Mouse (Mus musculus) embryonic facial prominence, embryonic 14.5 days (tissue): ENCODE results near the gene Col23a1. TPM values are rescaled to one million over a fixed set of nuclear protein-coding genes. Genes with fewer than 3 reads are reported as not detected.

Experiments
- ATAC-seq: fragments of 200-750 bp; cut with Nextera tagmentation; 2 replicates; pipeline ENCODE4 v1.8.0; 2017; ENCODE audit warnings: low read depth, moderate number of reproducible peaks, moderate TSS enrichment
- DNase-seq: peaks from one replicate; pipeline ENCODE4 v3.0.0-alpha.2; 2015; ENCODE audit warnings: low spot score
- H3K27ac ChIP-seq: fragments of 300-500 bp; sonication (generic); replicated peaks from 2 replicates; pipeline ENCODE4 v1.5.1; 2014; ENCODE audit warnings: low read depth, mild to moderate bottlenecking, low read length, moderate library complexity
- H3K27me3 ChIP-seq: fragments of 300-500 bp; sonication (generic); replicated peaks from 2 replicates; pipeline ENCODE4 v1.6.1; 2014; ENCODE audit warnings: low read length; ENCODE audit not compliant: control insufficient read depth, insufficient read depth
- H3K36me3 ChIP-seq: fragments of 300-500 bp; sonication (generic); 2 replicates; pipeline ENCODE4 v1.6.1; 2014; ENCODE audit warnings: low read length, mixed read lengths; ENCODE audit not compliant: control insufficient read depth, insufficient read depth
- H3K4me1 ChIP-seq: fragments of 300-500 bp; sonication (generic); 2 replicates; pipeline ENCODE4 v1.6.1; 2014; ENCODE audit warnings: antibody characterized with exemption, low read length; ENCODE audit not compliant: control insufficient read depth, insufficient read depth
- H3K4me2 ChIP-seq: fragments of 300-500 bp; sonication (generic); 2 replicates; pipeline ENCODE4 v1.6.1; 2014; ENCODE audit warnings: low read depth, mild to moderate bottlenecking, low read length, moderate library complexity, mixed read lengths
- H3K4me3 ChIP-seq: fragments of 300-500 bp; sonication (generic); 2 replicates; pipeline ENCODE4 v1.5.1; 2014; ENCODE audit warnings: low read depth, mild to moderate bottlenecking, low read length
- H3K9ac ChIP-seq: fragments of 300-500 bp; sonication (generic); 2 replicates; pipeline ENCODE4 v1.6.1; 2014; ENCODE audit warnings: low read depth, mild to moderate bottlenecking, low read length, moderate library complexity, mixed read lengths
- H3K9me3 ChIP-seq: fragments of 300-500 bp; sonication (generic); 2 replicates; pipeline ENCODE4 v1.6.1; 2016; ENCODE audit warnings: low read length; ENCODE audit not compliant: control insufficient read depth
- WGBS: fragments of 180-500 bp; shearing (Covaris S2); extraction: QIAGEN DNeasy Blood & Tissue Kit; methylation state at CpG from one replicate; pipeline ENCODE4 v1.1.7; 2014; 5-methylcytosine and 5-hydroxymethylcytosine counted together
- polyA plus RNA-seq: library from polyadenylated mRNA; unstranded; fragments of >200 nt; fragmentation: Nextera tagmentation; extraction: Ambion mirVana; gene quantifications from 2 replicates; pipeline ENCODE4 v1.2.1, GENCODE M21; 2014

Gene Col23a1
- polyA plus RNA-seq, 1 experiment from 2014 or later = 20.2 TPM

- DNase-seq (no peak), ATAC-seq (peak; percentile 8; the same call in 1 of the 2 replicates)
- peaks cover 19% of the 10 kb centered on the region for H3K4me1 ChIP-seq
- 54% methylated on average over 8 of the region's 8 CpGs for WGBS
- no peaks in the 10 kb centered on the region for H3K27me3 ChIP-seq
- H3K4me2 ChIP-seq = peak overlapping the region; percentile 77
- H3K9ac ChIP-seq = peak overlapping the region; percentile 36; the same call in 1 of the 2 replicates
- no peaks in the 10 kb centered on the region for H3K9me3 ChIP-seq
- peak overlapping the region; percentile 58 for H3K4me3 ChIP-seq
- peaks cover 25% of the 10 kb centered on the region for H3K36me3 ChIP-seq
- no peak overlapping the region for H3K27ac ChIP-seq
These were observed 329.2 kb downstream of the Col23a1 start for GRCm38 (mm10) chr11:51618894-51619408.

GRCm38 (mm10) chr11:51619409-51620060 is 329.8 kb downstream of the Col23a1 start, which contains the start of gene Nhp2:
TSS of gene Nhp2 (plus strand) at chr11:51619735.
- Histone ChIP-seq H3K36me3 (peaks cover 31% of the 10 kb centered on the region), H3K9ac (peak within 1 kb of the TSS; percentile 71), H3K4me1 (peaks cover 19% of the 10 kb centered on the region), H3K27me3 (no peaks in the 10 kb centered on the region), H3K9me3 (no peaks in the 10 kb centered on the region), H3K27ac (0 out of 2 replicates have a peak within 1 kb of the TSS, but pooled peaks have one; percentile 10), H3K4me2 (peak within 1 kb of the TSS; percentile 77), H3K4me3 (peak within 1 kb of the TSS; percentile 58)
- WGBS = under 1% methylated on average over 50 of the region's 51 CpGs
- ATAC-seq = peak; percentile 93
- peak; percentile 99 for DNase-seq

- peak overlapping the region; percentile 71 for H3K9ac ChIP-seq
- 0 out of 2 replicates have a peak overlapping the region, but pooled peaks have one; percentile 10 for H3K27ac ChIP-seq
- under 1% methylated on average over 11 of the region's 11 CpGs for WGBS
- H3K4me3 ChIP-seq = peak overlapping the region; percentile 58
- peaks cover 37% of the 10 kb centered on the region for H3K36me3 ChIP-seq
- DNase-seq (no peak), ATAC-seq (no peak)
- peak overlapping the region; percentile 77 for H3K4me2 ChIP-seq
- H3K9me3 ChIP-seq = no peaks in the 10 kb centered on the region
- H3K4me1 ChIP-seq = peaks cover 15% of the 10 kb centered on the region
- H3K27me3 ChIP-seq = no peaks in the 10 kb centered on the region
These were observed 330.4 kb downstream of the Col23a1 start for GRCm38 (mm10) chr11:51620084-51620483.

- no peak for ATAC-seq
- Histone ChIP-seq H3K4me1 (peaks cover 8% of the 10 kb centered on the region), H3K9ac (no peak overlapping the region), H3K36me3 (peaks cover 53% of the 10 kb centered on the region), H3K9me3 (no peaks in the 10 kb centered on the region), H3K27me3 (no peaks in the 10 kb centered on the region), H3K4me3 (no peak overlapping the region), H3K27ac (no peak overlapping the region), H3K4me2 (no peak overlapping the region)
- 97% methylated on average over 2 of the region's 2 CpGs for WGBS
- no peak for DNase-seq
These were observed 332.1 kb downstream of the Col23a1 start for GRCm38 (mm10) chr11:51621776-51622175.

- Histone ChIP-seq H3K27ac (no peak overlapping the region), H3K9ac (no peak overlapping the region), H3K36me3 (peaks cover 65% of the 10 kb centered on the region), H3K4me1 (peaks cover 8% of the 10 kb centered on the region), H3K4me3 (no peak overlapping the region), H3K27me3 (no peaks in the 10 kb centered on the region), H3K9me3 (no peaks in the 10 kb centered on the region), H3K4me2 (no peak overlapping the region)
- ATAC-seq (no peak), DNase-seq (no peak)
- 88% methylated on average over 7 of the region's 7 CpGs for WGBS
These were observed 333.3 kb downstream of the Col23a1 start for GRCm38 (mm10) chr11:51622971-51623491.

- no peak for ATAC-seq
- H3K4me3 ChIP-seq = no peak overlapping the region
These were observed 335.6 kb downstream of the Col23a1 start for GRCm38 (mm10) chr11:51625187-51625820.

GRCm38 (mm10) chr11:51627425-51627824 is 337.7 kb downstream of the Col23a1 start:
- H3K9me3 ChIP-seq = no peaks in the 10 kb centered on the region
- H3K27ac ChIP-seq = no peak overlapping the region
- no peaks in the 10 kb centered on the region for H3K27me3 ChIP-seq
- no peak for DNase-seq
- peaks cover 65% of the 10 kb centered on the region for H3K36me3 ChIP-seq
- H3K4me3 ChIP-seq = no peak overlapping the region
- no peak overlapping the region for H3K4me2 ChIP-seq
- WGBS = 92% methylated on average over 9 of the region's 9 CpGs
- no peak overlapping the region for H3K9ac ChIP-seq
- no peak for ATAC-seq
- H3K4me1 ChIP-seq = no peaks in the 10 kb centered on the region

More at GRCm38 (mm10) chr11:51625187-51625820, 335.6 kb downstream of the Col23a1 start:
- no peak overlapping the region for H3K4me2 ChIP-seq
- peaks cover 75% of the 10 kb centered on the region for H3K36me3 ChIP-seq
- H3K9ac ChIP-seq = no peak overlapping the region
- H3K9me3 ChIP-seq = no peaks in the 10 kb centered on the region
- H3K4me1 ChIP-seq = peaks cover 7% of the 10 kb centered on the region
- WGBS = 81% methylated on average over 5 of the region's 5 CpGs
- H3K27ac ChIP-seq = no peak overlapping the region
- no peak for DNase-seq
- H3K27me3 ChIP-seq = no peaks in the 10 kb centered on the region

- Histone ChIP-seq H3K9ac (no peak overlapping the region), H3K9me3 (no peaks in the 10 kb centered on the region), H3K4me3 (no peak overlapping the region), H3K36me3 (peaks cover 61% of the 10 kb centered on the region), H3K27me3 (no peaks in the 10 kb centered on the region), H3K4me2 (no peak overlapping the region), H3K27ac (no peak overlapping the region), H3K4me1 (no peaks in the 10 kb centered on the region)
- WGBS = 85% methylated on average over 8 of the region's 8 CpGs
- ATAC-seq (peak; percentile 30; the same call in 1 of the 2 replicates), DNase-seq (no peak)
These were observed 338.2 kb downstream of the Col23a1 start for GRCm38 (mm10) chr11:51627907-51628306.
